Mouse (Mus musculus) forebrain, embryonic 14.5 days (tissue): Measurements from ENCODE around the gene Dntt. TPM values are rescaled to one million over a fixed set of nuclear protein-coding genes. Genes with fewer than 3 reads are reported as not detected.

Experiments used
- ATAC-seq: fragments of 200-750 bp; cut with Nextera tagmentation; 2 replicates; pipeline ENCODE4 v1.8.0; 2017; ENCODE audit warnings: mild to moderate bottlenecking, moderate library complexity
- DNase-seq: peaks from one replicate; pipeline ENCODE4 v3.0.0-alpha.2; 2015; ENCODE audit warnings: low spot score
- H3K27ac ChIP-seq: fragments of 300-500 bp; sonication (generic); 2 replicates; pipeline ENCODE4 v1.5.1; 2014; ENCODE audit warnings: low read depth, mild to moderate bottlenecking, control low read depth, low read length, moderate library complexity
- H3K27me3 ChIP-seq: fragments of 300-500 bp; sonication (generic); replicated peaks from 2 replicates; pipeline ENCODE4 v1.6.1; 2014; ENCODE audit warnings: low read length, control low read depth, mixed read lengths; ENCODE audit not compliant: control insufficient read depth, insufficient read depth
- H3K36me3 ChIP-seq: fragments of 300-500 bp; sonication (generic); 2 replicates; pipeline ENCODE4 v1.6.1; 2014; ENCODE audit warnings: low read length, control low read depth; ENCODE audit not compliant: control insufficient read depth, insufficient read depth
- H3K4me1 ChIP-seq: fragments of 300-500 bp; sonication (generic); 2 replicates; pipeline ENCODE4 v1.6.1; 2014; ENCODE audit warnings: antibody characterized with exemption, low read length, control low read depth; ENCODE audit not compliant: control insufficient read depth, insufficient read depth
- H3K4me2 ChIP-seq: fragments of 300-500 bp; sonication (generic); 2 replicates; pipeline ENCODE4 v1.6.1; 2014; ENCODE audit warnings: mild to moderate bottlenecking, control low read depth, low read length
- H3K4me3 ChIP-seq: fragments of 300-500 bp; sonication (generic); 2 replicates; pipeline ENCODE4 v1.5.1; 2014; ENCODE audit warnings: low read depth, low read length, control low read depth
- H3K9ac ChIP-seq: fragments of 300-500 bp; sonication (generic); 2 replicates; pipeline ENCODE4 v1.6.1; 2014; ENCODE audit warnings: mild to moderate bottlenecking, low read length, control low read depth, moderate library complexity
- H3K9me3 ChIP-seq: fragments of 300-500 bp; sonication (generic); replicated peaks from 2 replicates; pipeline ENCODE4 v1.6.1; 2016; ENCODE audit warnings: low read length, control low read depth, mixed read lengths; ENCODE audit not compliant: control insufficient read depth
- WGBS: fragments of 180-500 bp; shearing (Covaris S2); extraction: QIAGEN DNeasy Blood & Tissue Kit; methylation state at CpG from one replicate; pipeline ENCODE4 v1.1.7; 2014; 5-methylcytosine and 5-hydroxymethylcytosine counted together
- polyA plus RNA-seq: library from polyadenylated mRNA; unstranded; fragments of >200 nt; fragmentation: Nextera tagmentation; extraction: Ambion mirVana; gene quantifications from 2 replicates; pipeline ENCODE4 v1.2.1, GENCODE M21; 2014

The Dntt gene
- polyA plus RNA-seq, 1 experiment from 2014 or later, result 0.09 TPM

GRCm38 (mm10) chr19:41039110-41039509 is 10.0 kb downstream of the Dntt start:
- DNase-seq (no peak), ATAC-seq (no peak)
- H3K9ac ChIP-seq, result no peak overlapping the region
- no peak overlapping the region for H3K27ac ChIP-seq
- no peaks in the 10 kb centered on the region for H3K9me3 ChIP-seq
- H3K36me3 ChIP-seq, result no peaks in the 10 kb centered on the region
- no peak overlapping the region for H3K4me2 ChIP-seq
- H3K27me3 ChIP-seq, result no peaks in the 10 kb centered on the region
- 93% methylated on average over 7 of the region's 7 CpGs for WGBS
- H3K4me3 ChIP-seq, result no peak overlapping the region
- no peaks in the 10 kb centered on the region for H3K4me1 ChIP-seq

GRCm38 (mm10) chr19:41045091-41045770 is 16.2 kb downstream of the Dntt start:
- ATAC-seq (no peak), DNase-seq (no peak)
- Histone ChIP-seq H3K4me2 (no peak overlapping the region), H3K9me3 (no peaks in the 10 kb centered on the region), H3K4me3 (no peak overlapping the region), H3K4me1 (no peaks in the 10 kb centered on the region), H3K36me3 (no peaks in the 10 kb centered on the region), H3K27me3 (no peaks in the 10 kb centered on the region), H3K27ac (no peak overlapping the region), H3K9ac (no peak overlapping the region)
- 64% methylated on average over 10 of the region's 10 CpGs for WGBS

GRCm38 (mm10) chr19:41047437-41048186 is 18.5 kb downstream of the Dntt start:
- Histone ChIP-seq H3K27ac (no peak overlapping the region), H3K36me3 (no peaks in the 10 kb centered on the region), H3K4me2 (no peak overlapping the region), H3K4me1 (no peaks in the 10 kb centered on the region), H3K4me3 (no peak overlapping the region), H3K9ac (no peak overlapping the region), H3K9me3 (no peaks in the 10 kb centered on the region), H3K27me3 (no peaks in the 10 kb centered on the region)
- peak; percentile 57 for DNase-seq
- WGBS, result 81% methylated on average over 9 of the region's 9 CpGs
- ATAC-seq, result peak; percentile 20; the same call in 1 of the 2 replicates

GRCm38 (mm10) chr19:41048187-41048559 is 19.1 kb downstream of the Dntt start:
- 96% methylated on average over 3 of the region's 3 CpGs for WGBS
- Histone ChIP-seq H3K4me1 (no peaks in the 10 kb centered on the region), H3K9ac (no peak overlapping the region), H3K27ac (no peak overlapping the region), H3K27me3 (no peaks in the 10 kb centered on the region), H3K4me2 (no peak overlapping the region), H3K36me3 (no peaks in the 10 kb centered on the region), H3K9me3 (no peaks in the 10 kb centered on the region), H3K4me3 (no peak overlapping the region)
- no peak for ATAC-seq
- no peak for DNase-seq

- ATAC-seq (no peak), DNase-seq (no peak)
- no peaks in the 10 kb centered on the region for H3K36me3 ChIP-seq
- H3K4me3 ChIP-seq, result no peak overlapping the region
- H3K9ac ChIP-seq, result no peak overlapping the region
- H3K27ac ChIP-seq, result no peak overlapping the region
- H3K4me1 ChIP-seq, result no peaks in the 10 kb centered on the region
- H3K27me3 ChIP-seq, result no peaks in the 10 kb centered on the region
- no peaks in the 10 kb centered on the region for H3K9me3 ChIP-seq
- WGBS, result 87% methylated on average over 1 of the region's 1 CpGs
- no peak overlapping the region for H3K4me2 ChIP-seq
Observed at GRCm38 (mm10) chr19:41051714-41052113, 22.6 kb downstream of the Dntt start.

GRCm38 (mm10) chr19:41052247-41052646 is 23.2 kb downstream of the Dntt start:
- WGBS, result 77% methylated on average over 5 of the region's 5 CpGs
- Histone ChIP-seq H3K27ac (no peak overlapping the region), H3K4me3 (no peak overlapping the region), H3K27me3 (no peaks in the 10 kb centered on the region), H3K9ac (no peak overlapping the region), H3K4me2 (no peak overlapping the region), H3K9me3 (no peaks in the 10 kb centered on the region), H3K36me3 (no peaks in the 10 kb centered on the region), H3K4me1 (no peaks in the 10 kb centered on the region)
- ATAC-seq (no peak), DNase-seq (no peak)

GRCm38 (mm10) chr19:41053530-41053929 is 24.5 kb downstream of the Dntt start:
- DNase-seq, result no peak

GRCm38 (mm10) chr19:41054702-41055101 is 25.6 kb downstream of the Dntt start:
- H3K4me2 ChIP-seq, result no peak overlapping the region
- no peaks in the 10 kb centered on the region for H3K9me3 ChIP-seq
- 70% methylated on average over 4 of the region's 4 CpGs for WGBS
- DNase-seq (no peak), ATAC-seq (no peak)
- H3K9ac ChIP-seq, result no peak overlapping the region
- H3K4me1 ChIP-seq, result no peaks in the 10 kb centered on the region
- no peak overlapping the region for H3K27ac ChIP-seq
- no peak overlapping the region for H3K4me3 ChIP-seq
- H3K36me3 ChIP-seq, result no peaks in the 10 kb centered on the region
- H3K27me3 ChIP-seq, result no peaks in the 10 kb centered on the region

More at GRCm38 (mm10) chr19:41053530-41053929, 24.5 kb downstream of the Dntt start:
- WGBS, result 39% methylated on average over 10 of the region's 10 CpGs
- H3K9me3 ChIP-seq, result no peaks in the 10 kb centered on the region
- no peak overlapping the region for H3K4me2 ChIP-seq
- no peaks in the 10 kb centered on the region for H3K36me3 ChIP-seq
- H3K27me3 ChIP-seq, result no peaks in the 10 kb centered on the region
- H3K27ac ChIP-seq, result no peak overlapping the region
- no peak overlapping the region for H3K4me3 ChIP-seq
- H3K4me1 ChIP-seq, result no peaks in the 10 kb centered on the region
- H3K9ac ChIP-seq, result no peak overlapping the region
- no peak for ATAC-seq

- Histone ChIP-seq H3K27ac (no peak overlapping the region), H3K9me3 (no peaks in the 10 kb centered on the region), H3K4me2 (no peak overlapping the region), H3K4me3 (no peak overlapping the region), H3K9ac (no peak overlapping the region), H3K4me1 (no peaks in the 10 kb centered on the region), H3K27me3 (no peaks in the 10 kb centered on the region), H3K36me3 (no peaks in the 10 kb centered on the region)
- 6% methylated on average over 8 of the region's 8 CpGs for WGBS
- ATAC-seq (0 out of 2 replicates have a peak, but pooled peaks have one; percentile 60), DNase-seq (peak; percentile 95)
Observed at GRCm38 (mm10) chr19:41071500-41071899, 42.4 kb downstream of the Dntt start.
